Mouse (Mus musculus) hindbrain, embryonic 11.5 days (tissue): ENCODE data around the gene Galnt13. TPM values are rescaled to one million over a fixed set of nuclear protein-coding genes. Genes with fewer than 3 reads are reported as not detected.
"Not testable (repeated sequence)": the region's sequence is repeated elsewhere in the genome, so short reads cannot be mapped to it uniquely, and the experiment has no call there.

Source experiments
- ATAC-seq: fragments of 200-750 bp; cut with Nextera tagmentation; 2 replicates; pipeline ENCODE4 v1.8.0; 2017; ENCODE audit warnings: mild to moderate bottlenecking, moderate TSS enrichment, moderate library complexity; ENCODE audit not compliant: low FRiP score
- DNase-seq: peaks from one replicate; pipeline ENCODE4 v3.0.0-alpha.2; 2015; ENCODE audit warnings: low spot score
- H3K27ac ChIP-seq: fragments of 300-500 bp; sonication (generic); 2 replicates; pipeline ENCODE4 v1.5.1; 2014; ENCODE audit warnings: mild to moderate bottlenecking, low read depth, low read length
- H3K27me3 ChIP-seq: fragments of 300-500 bp; sonication (generic); 2 replicates; pipeline ENCODE4 v1.6.1; 2014; ENCODE audit warnings: mild to moderate bottlenecking, low read length, moderate library complexity, mixed read lengths; ENCODE audit not compliant: control insufficient read depth, insufficient read depth
- H3K36me3 ChIP-seq: fragments of 300-500 bp; sonication (generic); 2 replicates; pipeline ENCODE4 v1.6.1; 2014; ENCODE audit warnings: mild to moderate bottlenecking, low read length, moderate library complexity, mixed read lengths; ENCODE audit not compliant: control insufficient read depth, insufficient read depth
- H3K4me1 ChIP-seq: fragments of 300-500 bp; sonication (generic); replicated peaks from 2 replicates; pipeline ENCODE4 v1.6.1; 2014; ENCODE audit warnings: low read length, mixed read lengths; ENCODE audit not compliant: control insufficient read depth, insufficient read depth
- H3K4me2 ChIP-seq: fragments of 300-500 bp; sonication (generic); replicated peaks from 2 replicates; pipeline ENCODE4 v1.6.1; 2014; ENCODE audit warnings: mild to moderate bottlenecking, low read depth, low read length
- H3K4me3 ChIP-seq: fragments of 300-500 bp; sonication (generic); 2 replicates; pipeline ENCODE4 v1.5.1; 2014; ENCODE audit warnings: low read depth, low read length
- H3K9ac ChIP-seq: fragments of 300-500 bp; sonication (generic); 2 replicates; pipeline ENCODE4 v1.6.1; 2014; ENCODE audit warnings: low read depth, low read length
- H3K9me3 ChIP-seq: fragments of 300-500 bp; sonication (generic); 2 replicates; pipeline ENCODE4 v1.6.1; 2016; ENCODE audit warnings: low read length; ENCODE audit not compliant: control insufficient read depth
- WGBS: fragments of 180-500 bp; shearing (Covaris S2); extraction: QIAGEN DNeasy Blood & Tissue Kit; methylation state at CpG from one replicate; pipeline ENCODE4 v1.1.7; 2014; 5-methylcytosine and 5-hydroxymethylcytosine counted together
- polyA plus RNA-seq: library from polyadenylated mRNA; unstranded; fragments of >200 nt; fragmentation: Nextera tagmentation; extraction: Ambion mirVana; gene quantifications from 2 replicates; pipeline ENCODE4 v1.2.1, GENCODE M21; 2014

Galnt13 gene
- polyA plus RNA-seq, 1 experiment from 2014 or later, result 3.8 TPM

DNA sequence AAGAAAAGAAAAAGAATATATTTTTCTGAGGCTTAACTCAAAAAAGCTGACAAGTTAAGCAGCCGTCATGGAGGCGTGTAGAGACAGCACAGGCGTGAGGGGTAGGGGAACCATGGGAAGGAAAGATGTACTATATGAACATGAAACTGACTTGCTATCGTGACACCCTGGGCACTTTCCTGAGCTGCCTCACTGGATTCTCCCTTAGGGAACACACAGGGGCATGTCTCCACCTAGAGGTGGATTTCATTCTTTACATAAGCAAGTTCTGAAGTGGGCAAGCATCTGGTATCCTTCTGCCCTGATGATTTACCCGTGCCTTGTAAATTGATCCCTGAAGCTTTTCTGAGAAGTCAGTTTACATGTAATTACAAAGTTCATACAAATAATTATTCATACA, 586.4 kb downstream of the Galnt13 start:
- H3K4me2 ChIP-seq, H3K4me1 ChIP-seq, H3K27me3 ChIP-seq, H3K4me3 ChIP-seq, H3K9ac ChIP-seq, DNase-seq, H3K9me3 ChIP-seq, H3K27ac ChIP-seq, H3K36me3 ChIP-seq: not testable (repeated sequence)
- peak; percentile 63 for ATAC-seq
- WGBS, result no CpG with 5 or more reads among the region's 5 CpGs

DNA sequence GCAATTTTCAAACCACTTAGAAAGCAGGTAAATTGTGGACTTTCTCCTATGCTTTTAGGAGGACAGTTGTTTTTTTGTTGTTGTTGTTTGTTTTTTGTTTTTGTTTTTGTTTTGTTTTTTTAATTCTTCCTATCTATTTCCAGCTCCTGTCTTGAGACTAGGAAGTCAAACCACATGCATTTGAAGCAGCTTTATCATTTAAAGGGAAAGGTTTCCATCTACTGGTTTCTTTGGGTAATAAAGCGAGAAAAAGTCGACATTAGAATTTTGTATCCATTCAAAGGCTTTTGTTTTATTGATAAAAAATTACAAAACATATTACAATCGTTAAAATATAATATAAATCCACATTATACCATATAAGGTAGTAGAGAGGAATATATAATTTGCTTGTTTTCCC, 598.5 kb downstream of the Galnt13 start:
- Histone ChIP-seq H3K4me2 (no peak overlapping the region), H3K27me3 (no peaks in the 10 kb centered on the region), H3K4me3 (no peak overlapping the region), H3K9me3 (no peaks in the 10 kb centered on the region), H3K36me3 (no peaks in the 10 kb centered on the region), H3K27ac (no peak overlapping the region), H3K9ac (no peak overlapping the region), H3K4me1 (no peaks in the 10 kb centered on the region)
- no peak for ATAC-seq
- WGBS, result 66% methylated on average over 3 of the region's 3 CpGs
- DNase-seq, result no peak

DNA sequence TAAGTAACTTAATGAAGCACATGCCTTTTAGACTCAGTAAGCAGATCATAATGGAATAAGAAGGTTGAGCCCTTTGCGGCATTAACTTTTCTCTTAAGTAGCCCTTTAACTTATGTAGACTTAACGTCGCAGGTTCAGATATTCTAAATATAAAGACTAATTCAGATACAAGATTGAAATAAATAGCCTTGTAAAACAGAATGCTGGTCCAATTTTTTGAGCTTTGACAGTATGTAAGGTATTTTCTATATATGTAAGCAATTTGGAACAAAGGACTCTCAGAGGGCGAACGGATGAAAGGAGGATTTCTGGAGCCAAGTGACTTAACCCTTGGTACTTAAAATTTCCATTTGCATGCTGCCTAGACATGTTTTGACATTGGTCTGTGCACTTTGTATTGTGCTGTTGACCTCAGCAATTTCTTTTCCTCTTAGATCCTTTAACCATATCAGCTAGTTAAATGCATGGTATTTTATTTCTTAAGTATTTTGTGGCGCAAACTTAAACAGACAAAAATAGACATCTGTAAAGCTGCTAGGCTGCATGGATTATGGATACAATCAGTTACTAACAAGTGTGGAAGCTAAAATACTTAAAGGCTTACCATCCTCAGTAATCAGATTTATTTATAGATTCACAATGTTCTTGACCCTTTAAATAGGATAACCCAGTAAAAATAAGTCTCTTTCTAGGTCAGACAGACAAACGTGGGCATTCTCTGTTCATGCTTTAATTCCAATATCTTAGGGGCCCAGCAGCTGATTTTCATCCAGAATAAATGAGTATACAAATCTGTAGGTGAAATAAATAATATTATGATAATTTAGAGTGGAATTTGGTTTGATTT, 629.6 kb downstream of the Galnt13 start:
- no peak for DNase-seq
- ATAC-seq, result no peak
- H3K36me3 ChIP-seq, result no peaks in the 10 kb centered on the region
- no peak overlapping the region for H3K27ac ChIP-seq
- no peaks in the 10 kb centered on the region for H3K27me3 ChIP-seq
- 70% methylated on average over 7 of the region's 7 CpGs for WGBS
- H3K4me3 ChIP-seq, result no peak overlapping the region
- no peaks in the 10 kb centered on the region for H3K4me1 ChIP-seq
- no peak overlapping the region for H3K4me2 ChIP-seq
- H3K9me3 ChIP-seq, result no peaks in the 10 kb centered on the region
- H3K9ac ChIP-seq, result no peak overlapping the region

DNA sequence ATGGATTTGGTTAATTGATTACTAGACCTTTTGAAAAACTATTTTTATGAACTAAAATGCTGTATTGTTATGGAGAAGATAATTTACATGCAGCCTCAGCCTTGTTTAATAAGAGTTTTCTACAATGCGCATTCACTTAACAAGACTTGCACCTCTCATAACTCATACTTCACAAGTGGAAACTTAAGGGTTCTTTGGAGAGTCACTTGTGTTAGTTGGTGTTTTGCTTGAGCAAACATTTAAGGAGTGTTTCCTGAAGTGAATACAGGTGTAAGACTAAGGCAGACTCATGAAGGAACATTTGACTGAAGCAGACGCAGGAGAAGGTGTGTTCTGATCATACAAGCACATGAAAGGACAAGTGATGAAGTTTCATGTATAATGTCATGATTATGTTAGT, 649.5 kb downstream of the Galnt13 start:
- 94% methylated on average over 2 of the region's 2 CpGs for WGBS
- no peaks in the 10 kb centered on the region for H3K9me3 ChIP-seq

DNA sequence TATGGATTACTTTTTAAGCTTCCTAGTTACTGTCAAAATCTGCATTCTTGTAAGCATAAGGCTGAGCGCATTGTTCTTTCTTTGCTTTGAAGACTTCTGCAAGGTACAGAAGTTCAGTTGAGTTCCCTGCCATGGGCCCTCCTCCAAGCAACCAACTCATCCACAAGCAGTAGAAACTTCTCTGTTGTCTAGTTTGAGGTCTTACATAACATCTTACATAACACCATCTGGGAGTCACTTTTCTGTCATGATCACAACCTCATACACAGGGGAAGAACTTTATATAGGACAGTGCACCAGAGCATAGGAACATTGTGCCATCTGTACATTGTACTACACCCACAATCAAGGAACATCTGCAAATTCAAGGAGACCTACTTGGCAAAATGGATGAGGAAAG, 651.9 kb downstream of the Galnt13 start:
- ATAC-seq (no peak), DNase-seq (no peak)
- no peaks in the 10 kb centered on the region for H3K36me3 ChIP-seq
- H3K4me1 ChIP-seq, result no peaks in the 10 kb centered on the region
- 97% methylated on average over 1 of the region's 1 CpGs for WGBS
- no peaks in the 10 kb centered on the region for H3K27me3 ChIP-seq
- no peak overlapping the region for H3K9ac ChIP-seq
- no peak overlapping the region for H3K27ac ChIP-seq
- no peaks in the 10 kb centered on the region for H3K9me3 ChIP-seq
- no peak overlapping the region for H3K4me3 ChIP-seq
- H3K4me2 ChIP-seq, result no peak overlapping the region

More for the DNA sequence above, 649.5 kb downstream of the Galnt13 start:
- Histone ChIP-seq H3K4me1 (no peaks in the 10 kb centered on the region), H3K9ac (no peak overlapping the region), H3K27me3 (no peaks in the 10 kb centered on the region), H3K4me2 (no peak overlapping the region), H3K4me3 (no peak overlapping the region), H3K36me3 (no peaks in the 10 kb centered on the region), H3K27ac (no peak overlapping the region)
- no peak for DNase-seq
- no peak for ATAC-seq

DNA sequence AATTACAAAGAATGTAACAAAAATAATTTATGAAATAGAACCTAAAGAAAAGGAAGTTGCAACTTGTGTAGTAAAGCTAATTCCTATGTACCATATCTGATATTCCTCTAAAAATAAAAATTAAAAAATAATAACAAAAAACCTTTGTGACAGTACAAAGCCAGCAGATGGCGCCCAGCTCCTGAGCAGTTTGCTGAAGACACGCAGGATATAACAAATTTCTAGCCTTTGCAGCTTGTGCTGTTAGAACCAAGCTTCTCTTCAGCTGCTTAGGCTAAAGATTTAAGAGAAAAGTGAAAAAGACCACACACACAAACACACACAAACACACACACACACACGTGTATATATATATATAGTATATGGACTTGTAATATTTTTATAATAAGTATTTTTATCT, 654.2 kb downstream of the Galnt13 start:
- Histone ChIP-seq H3K36me3 (no peaks in the 10 kb centered on the region), H3K27me3 (no peaks in the 10 kb centered on the region), H3K4me2 (no peak overlapping the region), H3K9me3 (no peaks in the 10 kb centered on the region), H3K9ac (no peak overlapping the region), H3K4me3 (no peak overlapping the region), H3K4me1 (no peaks in the 10 kb centered on the region), H3K27ac (no peak overlapping the region)
- DNase-seq (peak; percentile 68), ATAC-seq (peak; percentile 27; the same call in 1 of the 2 replicates)
- 18% methylated on average over 3 of the region's 3 CpGs for WGBS

DNA sequence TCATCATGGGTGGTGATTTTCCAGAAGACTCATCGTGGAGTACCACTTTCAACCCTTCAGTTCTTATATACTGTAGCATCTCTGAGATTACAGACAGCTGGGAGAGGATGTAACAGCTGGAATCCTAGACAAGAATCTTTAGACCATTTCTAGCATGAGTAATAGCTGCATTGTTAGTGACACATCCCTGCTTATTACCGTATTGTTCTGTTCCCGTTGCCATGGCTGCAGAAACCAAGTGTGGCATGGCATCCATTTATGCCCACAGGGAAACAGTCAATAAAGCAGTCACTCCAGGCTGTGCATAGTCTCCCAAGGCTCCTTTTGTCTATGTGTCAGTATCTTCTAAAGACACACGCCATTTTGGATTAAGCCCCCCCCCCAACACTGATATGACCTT, 655.4 kb downstream of the Galnt13 start:
- DNase-seq (peak; percentile 71), ATAC-seq (peak; percentile 94)
- H3K27ac ChIP-seq, result no peak overlapping the region
- no peak overlapping the region for H3K4me3 ChIP-seq
- H3K9me3 ChIP-seq, result no peaks in the 10 kb centered on the region
- H3K4me2 ChIP-seq, result no peak overlapping the region
- H3K9ac ChIP-seq, result no peak overlapping the region
- no peaks in the 10 kb centered on the region for H3K27me3 ChIP-seq
- 21% methylated on average over 4 of the region's 4 CpGs for WGBS
- H3K4me1 ChIP-seq, result no peaks in the 10 kb centered on the region
- no peaks in the 10 kb centered on the region for H3K36me3 ChIP-seq

DNA sequence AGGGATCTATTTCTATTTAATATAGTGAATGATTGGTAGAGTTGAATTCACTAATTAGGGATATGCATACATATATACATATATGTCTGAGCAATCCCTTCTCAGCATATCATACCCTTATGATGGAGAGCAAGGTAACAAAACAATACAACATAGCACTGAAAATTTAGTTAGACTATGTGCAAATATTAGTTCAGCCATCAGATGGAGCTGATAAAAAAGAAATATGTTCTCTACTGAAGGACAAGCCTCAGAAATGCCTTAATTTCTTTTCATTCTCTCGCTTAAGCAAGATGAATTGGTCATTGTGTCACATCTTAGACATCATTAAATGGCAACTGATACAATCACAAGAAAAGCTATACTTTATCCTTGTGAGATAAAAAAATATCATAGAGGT, 663.0 kb downstream of the Galnt13 start:
- WGBS, result 89% methylated on average over 1 of the region's 1 CpGs
- Histone ChIP-seq H3K27me3 (no peaks in the 10 kb centered on the region), H3K27ac (no peak overlapping the region), H3K4me2 (no peak overlapping the region), H3K4me3 (no peak overlapping the region), H3K9ac (no peak overlapping the region), H3K9me3 (no peaks in the 10 kb centered on the region), H3K4me1 (no peaks in the 10 kb centered on the region), H3K36me3 (no peaks in the 10 kb centered on the region)
- DNase-seq (no peak), ATAC-seq (no peak)

DNA sequence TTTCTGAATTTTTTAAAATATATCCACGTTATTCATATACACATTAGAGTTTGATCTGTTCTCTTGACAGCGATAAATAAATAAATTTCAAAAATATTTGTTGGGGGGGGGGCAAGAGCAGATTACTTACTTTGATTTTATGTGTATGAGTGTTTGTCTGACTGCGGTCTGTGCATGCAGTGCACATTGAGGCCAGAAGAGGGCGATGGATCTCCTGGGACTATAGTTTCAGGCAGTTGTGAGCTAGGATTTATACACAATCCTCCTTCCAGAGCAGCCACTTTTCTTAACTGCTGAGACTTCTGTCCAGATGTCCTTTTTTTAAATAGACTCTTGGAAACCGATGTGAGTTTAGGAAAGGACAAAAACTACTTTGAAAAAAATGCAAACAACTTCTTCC, 665.2 kb downstream of the Galnt13 start:
- Histone ChIP-seq H3K4me2 (no peak overlapping the region), H3K9ac (no peak overlapping the region), H3K4me3 (no peak overlapping the region), H3K9me3 (no peaks in the 10 kb centered on the region), H3K27ac (no peak overlapping the region), H3K27me3 (no peaks in the 10 kb centered on the region), H3K4me1 (no peaks in the 10 kb centered on the region), H3K36me3 (no peaks in the 10 kb centered on the region)
- ATAC-seq, result no peak
- DNase-seq, result peak; percentile 6
- 63% methylated on average over 5 of the region's 5 CpGs for WGBS
